Mouse (Mus musculus) CD4-positive naive resting alpha-beta T cell, adult 76 days (primary cell): ENCODE results near the gene Igfals. TPM values are rescaled to one million over a fixed set of nuclear protein-coding genes. Genes with fewer than 3 reads are reported as not detected.

Source experiments
- total RNA-seq: library from RNA; stranded (reverse); gene quantifications from one replicate; pipeline ENCODE4 v1.2.4, GENCODE M21; 2023

The Igfals gene
- total RNA-seq = not detected

GRCm38 (mm10) chr17:24865776-24866175 is at the start of gene Igfals:
Gene Igfals (plus strand): TSS chr17:24865997.

DNA sequence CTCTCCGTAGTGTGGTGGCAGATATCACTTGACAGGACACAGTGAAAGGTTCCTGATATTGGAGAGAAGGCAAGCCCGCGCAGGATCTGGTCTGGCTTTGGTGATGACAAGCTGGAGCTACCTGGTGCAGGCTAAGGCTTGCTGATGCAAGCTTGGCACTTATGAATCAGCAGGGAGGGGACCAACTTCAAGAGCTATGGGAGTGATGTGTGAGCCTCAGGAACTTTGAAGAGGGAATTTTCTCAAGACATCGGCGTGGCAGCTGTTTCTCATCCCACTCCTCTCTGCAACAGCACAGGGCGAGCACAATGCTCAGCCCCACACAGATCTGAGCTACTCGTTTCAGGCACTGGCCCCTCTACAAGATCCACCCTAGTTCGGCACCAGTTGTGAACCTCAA is 26.0 kb upstream of the Igfals start, which contains the start of gene Hagh:
Gene Hagh, plus strand, starts transcription at position 302 of the 400 bp plus-strand sequence.

GRCm38 (mm10) chr17:24850065-24850772 is 15.6 kb upstream of the Igfals start, which contains the start of gene Fahd1:
Gene Fahd1 (minus strand): TSS chr17:24850364.

DNA sequence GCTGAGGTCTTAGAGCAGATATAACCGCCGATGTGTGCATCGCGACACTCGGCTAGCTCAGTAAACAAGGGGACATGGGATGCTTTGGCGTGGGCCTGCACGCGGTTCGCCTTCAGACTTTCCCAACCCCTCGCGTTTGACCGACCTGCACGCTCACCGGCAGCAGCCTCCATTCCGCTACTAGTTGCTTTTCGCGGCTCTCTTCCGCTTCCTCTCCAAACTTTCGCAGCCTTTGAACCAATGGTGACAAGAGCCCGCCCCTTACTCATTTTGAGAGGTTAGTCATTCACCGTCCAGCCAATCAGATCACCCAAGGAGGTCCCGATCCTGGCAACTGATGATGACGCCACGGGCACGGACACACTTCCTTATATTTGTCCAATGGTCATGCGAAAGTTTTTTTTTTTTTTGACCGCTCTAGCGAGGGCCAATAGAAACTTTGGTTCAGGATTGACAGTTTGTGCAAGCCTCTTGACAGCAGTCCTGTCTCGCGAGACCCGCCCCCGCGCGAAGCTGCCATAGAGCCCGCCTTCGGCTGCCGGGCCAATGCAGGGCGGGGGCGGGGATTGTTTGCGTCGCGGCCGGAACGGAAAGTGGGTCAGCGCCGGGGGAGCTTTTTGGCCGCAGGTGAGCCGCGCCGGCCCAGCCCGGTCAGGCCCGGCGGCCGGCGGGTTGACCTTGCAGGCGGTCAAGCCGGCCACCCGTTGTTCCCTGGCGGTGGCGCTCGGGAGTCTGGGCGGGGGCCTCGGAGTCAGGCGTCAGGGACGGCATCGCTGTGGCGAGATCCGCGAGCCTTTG is 20.5 kb downstream of the Igfals start, which contains the start of the genes Nubp2 and Spsb3:
Gene Nubp2, minus strand, starts transcription at position 216 of the 798 bp plus-strand sequence.
Gene Spsb3, plus strand, starts transcription at position 510 of the 798 bp plus-strand sequence.

DNA sequence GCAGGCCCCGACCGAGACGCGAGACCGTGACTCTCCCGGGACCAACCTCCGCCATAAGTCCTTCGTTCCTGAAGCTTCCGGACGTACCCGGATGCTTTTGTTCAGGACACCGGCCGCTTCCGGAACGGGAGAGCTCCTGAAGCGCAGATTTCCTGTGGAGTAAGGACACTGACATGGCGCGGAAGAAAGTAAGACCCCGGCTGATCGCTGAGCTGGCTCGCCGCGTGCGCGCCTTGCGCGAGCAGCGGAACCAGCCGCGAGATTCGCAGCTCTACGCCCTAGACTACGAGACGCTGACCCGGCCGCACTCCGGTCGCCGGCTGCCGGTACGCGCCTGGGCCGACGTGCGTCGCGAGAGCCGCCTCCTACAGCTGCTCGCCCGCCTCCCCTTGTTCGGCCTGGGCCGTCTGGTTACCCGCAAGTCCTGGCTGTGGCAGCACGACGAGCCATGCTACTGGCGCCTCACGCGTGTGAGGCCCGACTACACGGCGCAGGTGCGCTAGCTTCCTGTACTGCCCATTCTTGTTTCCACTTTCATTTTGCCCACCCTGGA is 29.3 kb downstream of the Igfals start, which contains the start of the genes Eme2 and Mrps34:
Gene Eme2, minus strand, starts transcription at position 93 of the 553 bp plus-strand sequence.
Gene Mrps34, plus strand, starts transcription at position 122 of the 553 bp plus-strand sequence.

GRCm38 (mm10) chr17:24896241-24896992 is 30.6 kb downstream of the Igfals start, which contains the start of gene Nme3:
Gene Nme3 (plus strand): TSS chr17:24896500.

Other genes with a start within 250 kb of the Igfals start
- 56.1 TPM for gene Tsc2, start 233.4 kb upstream of the Igfals start, total RNA-seq
- gene Nthl1, start 233.3 kb upstream of the Igfals start, total RNA-seq = 2.0 TPM
- 0.73 TPM for gene Slc9a3r2, start 215.7 kb upstream of the Igfals start, total RNA-seq
- not detected for gene Npw, start 207.5 kb upstream of the Igfals start, total RNA-seq
- gene Zfp598, start 196.3 kb upstream of the Igfals start, total RNA-seq = 63.8 TPM
- not detected for gene Syngr3, start 176.0 kb upstream of the Igfals start, total RNA-seq
- 14.5 TPM for gene Gfer, start 169.8 kb upstream of the Igfals start, total RNA-seq
- 2.7 TPM for gene Noxo1, start 169.8 kb upstream of the Igfals start, total RNA-seq
- gene Tbl3, start 158.3 kb upstream of the Igfals start, total RNA-seq = 29.7 TPM
- not detected for gene Rnf151, start 147.9 kb upstream of the Igfals start, total RNA-seq
- 1,468 TPM for gene Rps2, start 147.9 kb upstream of the Igfals start, total RNA-seq
- 64.9 TPM for gene Ndufb10, start 141.5 kb upstream of the Igfals start, total RNA-seq
- gene Rpl3l, start 138.2 kb upstream of the Igfals start, total RNA-seq = not detected
- 31.3 TPM for gene Msrb1, start 129.4 kb upstream of the Igfals start, total RNA-seq
- gene Hs3st6, start 113.0 kb upstream of the Igfals start, total RNA-seq = not detected
- not detected for gene Meiob, start 61.7 kb upstream of the Igfals start, total RNA-seq
- 29.9 TPM for gene Hagh, start 25.9 kb upstream of the Igfals start, total RNA-seq
- 2.1 TPM for gene Fahd1, start 15.6 kb upstream of the Igfals start, total RNA-seq
- 56.2 TPM for gene Nubp2, start 20.4 kb downstream of the Igfals start, total RNA-seq
- 27.0 TPM for gene Spsb3, start 20.6 kb downstream of the Igfals start, total RNA-seq
- gene Eme2, start 29.1 kb downstream of the Igfals start, total RNA-seq = 66.7 TPM
- gene Mrps34, start 29.1 kb downstream of the Igfals start, total RNA-seq = 40.3 TPM
- gene Nme3, start 30.5 kb downstream of the Igfals start, total RNA-seq = 15.3 TPM
- 222 TPM for gene Mapk8ip3, start 71.0 kb downstream of the Igfals start, total RNA-seq
- gene Jpt2, start 94.7 kb downstream of the Igfals start, total RNA-seq = 22.7 TPM
- 35.0 TPM for gene Cramp1l, start 149.8 kb downstream of the Igfals start, total RNA-seq
- gene Ift140, start 150.1 kb downstream of the Igfals start, total RNA-seq = 23.8 TPM
- gene Tmem204, start 217.6 kb downstream of the Igfals start, total RNA-seq = not detected
- 37.1 TPM for gene Telo2, start 250.0 kb downstream of the Igfals start, total RNA-seq